Mouse (Mus musculus) heart, postnatal 0 days (tissue): ENCODE measurements at regions not wholly inside any gene's neighbourhood (a gene's known extent, or its start where the extent isn't known, plus 50 kb on each side); places are given as distances from the start of the nearest gene placed in this dataset.

Experiments used
- ATAC-seq: fragments of 200-750 bp; cut with Nextera tagmentation; 2 replicates; pipeline ENCODE4 v1.8.0; 2017; ENCODE audit warnings: low read depth, moderate number of reproducible peaks, moderate library complexity; ENCODE audit not compliant: insufficient read depth
- DNase-seq: peaks from one replicate; pipeline ENCODE4 v3.0.0-alpha.2; 2016; ENCODE audit warnings: low spot score
- H3K27ac ChIP-seq: fragments of 300-500 bp; sonication (generic); 2 replicates; pipeline ENCODE4 v1.5.1; 2014; ENCODE audit warnings: low read depth, mild to moderate bottlenecking
- H3K27me3 ChIP-seq: fragments of 300-500 bp; sonication (generic); 2 replicates; pipeline ENCODE4 v1.6.1; 2014; ENCODE audit warnings: low read length, mixed read lengths; ENCODE audit not compliant: control insufficient read depth, insufficient read depth
- H3K36me3 ChIP-seq: fragments of 300-500 bp; sonication (generic); replicated peaks from 2 replicates; pipeline ENCODE4 v1.6.1; 2014; ENCODE audit warnings: low read length, mixed read lengths; ENCODE audit not compliant: control insufficient read depth, insufficient read depth
- H3K4me1 ChIP-seq: fragments of 300-500 bp; sonication (generic); 2 replicates; pipeline ENCODE4 v1.6.1; 2014; ENCODE audit warnings: antibody characterized with exemption; ENCODE audit not compliant: control insufficient read depth, insufficient read depth
- H3K4me2 ChIP-seq: fragments of 300-500 bp; sonication (generic); 2 replicates; pipeline ENCODE4 v1.6.1; 2014; ENCODE audit warnings: low read depth, mild to moderate bottlenecking, low read length, moderate library complexity
- H3K4me3 ChIP-seq: fragments of 300-500 bp; sonication (generic); 2 replicates; pipeline ENCODE4 v1.5.1; 2014; ENCODE audit warnings: low read depth, low read length
- H3K9ac ChIP-seq: fragments of 300-500 bp; sonication (generic); replicated peaks from 2 replicates; pipeline ENCODE4 v1.6.1; 2014; ENCODE audit warnings: low read depth, low read length, mixed read lengths
- H3K9me3 ChIP-seq: fragments of 300-500 bp; sonication (generic); replicated peaks from 2 replicates; pipeline ENCODE4 v1.6.1; 2016; ENCODE audit warnings: low read length; ENCODE audit not compliant: control insufficient read depth
- CTCF ChIP-seq: IDR thresholded peaks from 2 replicates; pipeline ENCODE4 v1.5.1; 2016; ENCODE audit warnings: antibody characterized with exemption, control low read depth, low read depth
- EP300 ChIP-seq: IDR thresholded peaks from 2 replicates; pipeline ENCODE4 v1.6.1; 2016; ENCODE audit warnings: antibody characterized with exemption, low read depth
- WGBS: fragments of 180-500 bp; shearing (Covaris S2); extraction: QIAGEN DNeasy Blood & Tissue Kit; methylation state at CpG from one replicate; pipeline ENCODE4 v1.1.7; 2014; 5-methylcytosine and 5-hydroxymethylcytosine counted together

DNA sequence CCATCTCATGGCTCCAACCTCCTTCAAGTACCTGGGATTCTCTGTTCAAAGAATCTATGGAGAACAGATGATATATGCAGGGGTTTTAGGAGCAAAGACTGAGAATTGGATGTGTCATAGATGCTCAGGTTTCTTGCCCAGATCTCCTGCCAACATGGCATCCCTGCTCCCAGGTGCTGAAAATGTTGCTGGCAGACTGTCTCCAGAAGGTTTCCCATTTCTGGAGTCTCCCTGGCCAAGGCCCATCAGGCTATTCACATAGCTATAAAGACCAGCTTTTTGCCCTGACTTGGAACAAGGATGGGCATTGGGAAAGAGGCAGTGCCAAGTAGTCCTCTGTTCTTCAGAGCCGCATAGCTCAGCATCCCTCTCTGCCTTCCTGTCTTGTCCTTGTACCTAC, 173.8 kb downstream of the Lpin1 start:
- Histone ChIP-seq H3K4me1 (0 out of 2 replicates have a peak, but pooled peaks cover 5% of the 10 kb centered on the region), H3K27me3 (no peaks in the 10 kb centered on the region), H3K27ac (no peak overlapping the region), H3K36me3 (no peaks in the 10 kb centered on the region), H3K9me3 (no peaks in the 10 kb centered on the region; the same call in 1 of the 2 replicates), H3K4me2 (no peak overlapping the region), H3K9ac (no peak overlapping the region), H3K4me3 (no peak overlapping the region)
- ATAC-seq (no peak), DNase-seq (no peak)
- 94% methylated on average over 1 of the region's 1 CpGs for WGBS
- no peak for TF ChIP-seq CTCF
- no peak for TF ChIP-seq EP300

DNA sequence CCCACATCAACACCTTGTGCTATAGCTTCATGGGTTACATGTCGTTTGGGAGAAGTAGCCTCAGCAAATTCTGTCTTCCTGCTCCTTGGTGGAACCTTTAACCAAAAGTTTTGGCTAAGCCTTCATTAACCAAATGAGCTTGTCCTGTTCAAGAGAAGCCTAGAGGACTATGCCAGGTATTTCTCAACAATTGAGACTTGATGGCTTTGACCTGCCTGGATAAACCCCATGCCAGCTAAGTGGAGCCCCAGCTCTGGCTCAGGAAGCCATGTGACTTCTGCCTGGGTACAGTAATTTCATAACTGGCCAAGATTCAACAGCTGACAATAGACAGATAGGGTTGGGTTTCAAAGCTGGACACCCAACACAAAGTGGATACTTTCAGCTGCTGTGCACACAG, 174.5 kb downstream of the Lpin1 start:
- ATAC-seq (no peak), DNase-seq (no peak)
- H3K9me3 ChIP-seq: no peaks in the 10 kb centered on the region; the same call in 1 of the 2 replicates
- 0 out of 2 replicates have a peak, but pooled peaks cover 5% of the 10 kb centered on the region for H3K4me1 ChIP-seq
- no peak overlapping the region for H3K9ac ChIP-seq
- no peak for TF ChIP-seq EP300
- no peak for TF ChIP-seq CTCF
- no peak overlapping the region for H3K4me3 ChIP-seq
- H3K4me2 ChIP-seq: no peak overlapping the region
- H3K27me3 ChIP-seq: no peaks in the 10 kb centered on the region
- WGBS: 79% methylated on average over 1 of the region's 1 CpGs
- H3K36me3 ChIP-seq: no peaks in the 10 kb centered on the region
- no peak overlapping the region for H3K27ac ChIP-seq

DNA sequence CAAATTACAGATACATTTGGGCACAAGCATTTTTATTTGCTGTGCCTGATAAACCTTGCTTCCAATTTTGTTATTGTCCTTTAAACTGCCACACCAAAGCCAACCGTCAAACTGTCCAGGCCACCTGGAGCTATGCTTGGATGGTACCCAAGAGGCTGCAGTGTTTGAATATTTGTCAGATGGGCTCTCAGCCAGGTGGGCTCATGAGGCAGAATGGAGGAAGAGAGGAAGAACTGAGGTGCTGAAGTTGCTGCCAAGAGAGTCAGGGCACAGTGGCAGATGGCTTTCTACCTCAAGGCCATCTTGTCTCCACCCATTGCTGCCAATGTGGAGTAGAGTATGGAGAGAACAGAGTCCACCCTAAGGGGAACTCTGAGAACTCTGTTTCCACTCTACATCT, 176.0 kb downstream of the Lpin1 start:
- no peak for DNase-seq
- ATAC-seq: peak; percentile 11; the same call in 1 of the 2 replicates
- Histone ChIP-seq H3K4me1 (0 out of 2 replicates have a peak, but pooled peaks cover 5% of the 10 kb centered on the region), H3K9ac (no peak overlapping the region), H3K36me3 (no peaks in the 10 kb centered on the region), H3K4me3 (no peak overlapping the region), H3K27me3 (no peaks in the 10 kb centered on the region), H3K27ac (no peak overlapping the region), H3K4me2 (no peak overlapping the region), H3K9me3 (no peaks in the 10 kb centered on the region)
- TF ChIP-seq CTCF: no peak
- TF ChIP-seq EP300: no peak
- 29% methylated on average over 1 of the region's 1 CpGs for WGBS

DNA sequence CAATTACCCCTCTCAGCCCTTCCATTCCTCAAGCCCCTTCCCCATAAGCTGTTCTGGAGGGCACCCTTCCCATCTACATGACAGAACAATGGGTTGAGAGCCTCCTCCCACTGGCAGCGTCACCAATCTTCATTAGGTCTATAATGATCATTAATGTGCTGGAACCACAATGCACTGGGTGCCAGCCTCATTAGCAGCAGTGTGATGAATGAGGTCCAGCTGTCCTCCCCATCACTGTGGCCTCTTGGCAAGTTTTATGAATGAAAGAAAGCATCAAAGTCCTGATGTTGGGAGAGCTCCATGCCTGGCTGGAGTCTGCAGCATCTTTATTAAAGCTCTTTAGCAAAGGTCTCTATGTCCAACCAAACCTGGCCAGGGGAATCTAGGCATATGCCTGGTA, 176.5 kb downstream of the Lpin1 start:
- no peak overlapping the region for H3K4me2 ChIP-seq
- no peaks in the 10 kb centered on the region for H3K9me3 ChIP-seq
- DNase-seq (no peak), ATAC-seq (no peak)
- H3K4me3 ChIP-seq: no peak overlapping the region
- H3K9ac ChIP-seq: no peak overlapping the region
- no peak for TF ChIP-seq CTCF
- no peak for TF ChIP-seq EP300
- 0 out of 2 replicates have a peak, but pooled peaks cover 5% of the 10 kb centered on the region for H3K4me1 ChIP-seq
- no peaks in the 10 kb centered on the region for H3K27me3 ChIP-seq
- H3K36me3 ChIP-seq: no peaks in the 10 kb centered on the region
- WGBS: 81% methylated on average over 1 of the region's 1 CpGs
- no peak overlapping the region for H3K27ac ChIP-seq

DNA sequence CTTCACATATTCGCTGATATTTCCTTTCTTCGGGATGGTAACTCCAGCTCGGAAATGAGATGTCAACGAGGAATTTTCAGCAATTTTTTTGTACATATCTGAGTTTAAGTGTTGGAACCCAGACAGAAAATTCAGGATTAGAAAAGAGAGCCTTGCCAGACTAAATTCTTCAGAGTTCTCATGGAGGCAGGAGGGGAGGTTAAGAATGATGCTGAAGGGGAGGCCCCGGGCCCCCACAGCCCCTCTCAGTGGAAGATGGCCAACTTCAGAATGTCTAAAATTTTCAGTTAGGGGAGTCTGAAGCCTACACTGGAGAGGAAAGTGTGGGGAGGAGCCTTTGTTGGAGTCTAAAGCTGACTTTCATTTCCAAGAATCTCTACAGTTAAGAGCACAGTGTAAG, 184.8 kb downstream of the Lpin1 start:
- no peak overlapping the region for H3K4me3 ChIP-seq
- H3K4me1 ChIP-seq: peaks cover 4% of the 10 kb centered on the region; the same call in 1 of the 2 replicates
- no peaks in the 10 kb centered on the region for H3K36me3 ChIP-seq
- DNase-seq (no peak), ATAC-seq (no peak)
- WGBS: 73% methylated on average over 5 of the region's 5 CpGs
- no peaks in the 10 kb centered on the region for H3K9me3 ChIP-seq
- no peaks in the 10 kb centered on the region for H3K27me3 ChIP-seq
- H3K9ac ChIP-seq: no peak overlapping the region
- H3K4me2 ChIP-seq: no peak overlapping the region
- no peak for TF ChIP-seq EP300
- TF ChIP-seq CTCF: no peak
- no peak overlapping the region for H3K27ac ChIP-seq

DNA sequence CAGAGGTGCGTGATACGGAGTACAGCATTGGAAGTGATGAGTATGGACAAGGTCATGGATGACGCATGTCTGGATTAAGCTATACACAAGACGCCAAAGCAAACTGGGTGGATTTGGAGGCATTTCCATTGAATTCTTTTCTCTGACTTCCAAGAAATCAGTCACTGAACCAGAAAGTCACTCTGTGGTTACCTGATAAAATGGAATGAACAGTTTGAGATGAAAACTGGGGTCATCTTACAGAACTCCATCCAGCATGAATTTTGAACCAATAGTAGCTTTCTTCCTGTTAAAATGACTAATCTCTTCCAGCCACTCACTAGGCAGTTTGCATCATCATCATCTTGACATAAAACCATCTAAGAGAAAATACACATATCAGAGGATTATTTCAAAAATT, 186.2 kb downstream of the Lpin1 start:
- Histone ChIP-seq H3K9me3 (no peaks in the 10 kb centered on the region), H3K4me2 (no peak overlapping the region), H3K9ac (no peak overlapping the region), H3K27ac (no peak overlapping the region), H3K4me1 (peaks cover 4% of the 10 kb centered on the region; the same call in 1 of the 2 replicates), H3K27me3 (no peaks in the 10 kb centered on the region), H3K4me3 (no peak overlapping the region), H3K36me3 (no peaks in the 10 kb centered on the region)
- TF ChIP-seq EP300: no peak
- TF ChIP-seq CTCF: no peak
- 88% methylated on average over 4 of the region's 4 CpGs for WGBS
- DNase-seq (no peak), ATAC-seq (no peak)
